Mouse (Mus musculus) embryo, embryonic 11.5 days (tissue): Measurements from ENCODE around the gene H2al1d.
"Not testable (repeated sequence)": the region's sequence is repeated elsewhere in the genome, so short reads cannot be mapped to it uniquely, and the experiment has no call there.

ENCODE experiments used
- DNase-seq: peaks from one replicate; pipeline ENCODE4 v3.0.0-alpha.2; 2012; ENCODE audit warnings: low read depth, low spot score

The H2al1d gene

GRCm38 (mm10) chrX:11308524-11308923, at the start of gene H2al1d:
Gene H2al1d, plus strand, starts transcription at chrX:11308824.
- DNase-seq: not testable (repeated sequence)

DNA sequence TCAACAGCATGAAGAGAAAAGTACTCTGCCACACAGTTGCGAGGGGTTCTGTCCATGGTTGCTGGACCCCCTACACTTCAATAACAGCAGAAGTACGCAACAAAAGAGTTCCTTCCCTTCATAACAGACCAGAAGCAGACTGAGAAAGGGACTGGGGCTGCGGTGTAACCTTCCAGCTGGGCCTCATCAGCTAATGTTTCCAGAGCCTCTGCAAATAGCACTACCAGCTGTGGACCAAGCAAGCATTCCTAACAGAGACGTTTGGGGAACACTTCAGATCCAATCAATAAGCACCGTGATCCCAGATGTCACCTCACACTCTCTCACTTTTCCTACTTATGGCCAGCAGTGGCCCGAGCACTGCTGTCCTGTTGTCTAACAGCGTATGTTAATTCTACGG, 43.7 kb upstream of the H2al1d start:
- DNase-seq: no peak

DNA sequence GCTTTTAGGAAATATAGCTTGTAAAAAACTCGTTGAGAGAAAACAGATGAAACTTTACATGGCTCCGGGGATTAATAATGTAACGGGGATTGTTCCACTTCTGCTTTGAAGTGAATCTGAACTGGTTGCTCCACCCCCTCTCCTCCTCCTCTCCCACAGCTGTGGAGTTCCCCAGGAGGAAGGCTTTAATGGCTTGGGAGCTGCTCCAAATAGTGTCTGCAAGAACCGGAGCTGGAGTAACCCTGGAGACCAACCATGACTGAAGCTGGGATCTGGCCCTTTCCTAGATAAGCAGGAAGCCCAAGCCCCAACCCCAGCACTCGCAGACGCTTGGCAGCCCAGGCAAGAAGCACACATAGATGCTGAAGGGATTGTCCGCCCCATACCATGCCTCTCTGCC, 40.8 kb upstream of the H2al1d start:
- DNase-seq: no peak

DNA sequence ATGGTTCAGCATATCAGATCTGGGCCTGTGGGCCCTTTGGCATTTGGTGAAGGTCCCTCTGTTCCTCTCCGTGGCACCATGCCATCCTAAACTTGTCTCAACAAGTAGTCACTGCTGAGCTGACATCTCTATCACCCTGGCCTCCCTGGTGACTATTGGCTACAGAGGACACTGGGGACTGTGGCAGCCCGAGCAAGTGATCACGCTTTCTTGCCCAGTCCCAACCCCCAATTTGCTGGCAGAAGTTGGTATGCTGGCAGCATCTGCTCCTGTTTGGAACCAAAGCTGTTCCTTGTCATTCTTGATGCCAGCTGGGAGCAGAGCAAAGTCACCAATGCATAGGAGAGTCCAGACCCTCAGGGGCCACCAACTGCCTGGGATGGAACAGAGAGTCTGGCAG, 39.5 kb upstream of the H2al1d start:
- DNase-seq: no peak

DNA sequence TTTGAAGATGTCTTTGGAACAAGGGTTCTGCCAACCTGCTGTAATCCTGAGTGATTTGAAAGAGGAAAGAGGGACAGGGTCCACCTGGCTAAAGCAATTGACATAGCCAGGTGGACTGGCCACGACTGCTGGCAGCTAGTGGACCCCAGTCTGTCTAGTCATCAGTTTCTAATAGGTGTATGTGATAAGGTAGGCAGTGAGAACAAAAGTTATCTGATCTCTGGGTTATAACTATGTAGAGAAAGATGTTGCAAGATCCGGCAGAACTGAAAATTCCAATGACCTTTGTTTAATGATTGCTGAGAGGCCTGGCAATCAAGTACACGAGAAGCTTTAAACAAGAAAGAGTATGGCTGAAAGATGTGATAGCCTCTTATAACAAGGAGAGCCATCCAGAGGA, 35.4 kb upstream of the H2al1d start:
- DNase-seq: no peak

DNA sequence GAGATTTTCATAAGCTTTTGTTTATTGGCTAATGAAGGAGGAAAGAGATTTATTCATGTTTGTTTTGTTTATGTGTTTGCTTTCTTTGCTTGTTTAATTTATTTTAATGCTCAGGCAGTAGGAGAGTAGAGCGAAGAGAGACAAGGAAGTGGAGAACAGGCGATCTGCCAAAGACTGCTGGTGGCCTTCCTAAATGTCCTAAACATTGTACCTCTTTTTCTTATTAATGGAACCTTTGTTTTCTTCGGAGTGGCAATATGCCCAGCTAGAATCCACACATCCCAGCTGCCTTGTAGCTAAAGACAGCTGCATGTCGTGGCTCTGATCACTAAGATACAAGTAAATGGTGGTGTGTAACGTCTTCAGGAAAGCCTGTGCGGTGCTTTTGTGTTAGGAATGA, 31.5 kb upstream of the H2al1d start:
- DNase-seq: no peak

- DNase-seq: no peak
These were observed 27.9 kb upstream of the H2al1d start for GRCm38 (mm10) chrX:11280741-11281140.

- no peak for DNase-seq
These were observed 20.2 kb upstream of the H2al1d start for GRCm38 (mm10) chrX:11288306-11288882.

GRCm38 (mm10) chrX:11289244-11289643, 19.4 kb upstream of the H2al1d start:
- no peak for DNase-seq

GRCm38 (mm10) chrX:11298957-11299356, 9.7 kb upstream of the H2al1d start, which contains the start of gene H2al1a:
Gene H2al1a, plus strand, starts transcription at chrX:11299257.
- not testable (repeated sequence) for DNase-seq

- DNase-seq: not testable (repeated sequence)
These were observed 6.5 kb upstream of the H2al1d start, which contains the start of gene H2al1b for GRCm38 (mm10) chrX:11302132-11302531. Gene H2al1b, plus strand, starts transcription at chrX:11302432.

GRCm38 (mm10) chrX:11305355-11305754, 3.3 kb upstream of the H2al1d start, which contains the start of gene H2al1c:
Gene H2al1c, plus strand, starts transcription at chrX:11305655.
- not testable (repeated sequence) for DNase-seq

DNA sequence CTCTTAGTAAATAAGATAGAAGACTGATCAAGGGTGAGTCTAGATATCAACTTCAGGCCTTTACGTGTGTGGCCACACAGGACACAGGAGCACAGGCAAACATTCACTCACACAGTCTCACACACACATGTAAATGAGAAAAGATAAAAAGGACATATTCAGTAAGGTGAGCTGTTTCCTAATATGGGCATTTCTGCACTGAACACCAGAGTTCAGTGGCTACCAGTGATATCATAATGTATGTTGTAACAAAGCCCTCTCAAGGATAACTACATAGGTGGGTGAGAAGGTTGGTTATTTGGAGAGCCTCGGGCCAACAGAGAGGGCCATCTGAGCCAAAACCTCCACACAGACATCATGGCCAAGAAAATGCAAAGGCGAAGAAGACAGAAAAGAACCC, 3.0 kb downstream of the H2al1d start, which contains the start of gene H2al1e:
TSS of gene H2al1e (plus strand) at position 301 of the 400 bp plus-strand sequence.
- DNase-seq: not testable (repeated sequence)

DNA sequence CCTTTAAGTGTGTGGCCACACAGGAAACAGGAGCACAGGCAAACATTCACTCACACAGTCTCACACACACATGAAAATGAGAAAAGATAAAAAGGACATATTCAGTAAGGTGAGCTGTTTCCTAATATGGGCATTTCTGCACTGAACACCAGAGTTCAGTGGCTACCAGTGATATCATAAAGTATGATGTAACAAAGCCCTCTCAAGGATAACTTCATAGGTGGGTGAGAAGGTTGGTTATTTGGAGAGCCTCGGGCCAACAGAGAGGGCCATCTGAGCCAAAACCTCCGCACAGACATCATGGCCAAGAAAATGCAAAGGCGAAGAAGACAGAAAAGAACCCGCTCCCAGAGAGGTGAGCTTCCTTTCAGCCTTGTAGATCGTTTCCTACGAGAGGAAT, 6.2 kb downstream of the H2al1d start, which contains the start of gene H2al1f:
TSS of gene H2al1f (plus strand) at position 301 of the 400 bp plus-strand sequence.
- not testable (repeated sequence) for DNase-seq

DNA sequence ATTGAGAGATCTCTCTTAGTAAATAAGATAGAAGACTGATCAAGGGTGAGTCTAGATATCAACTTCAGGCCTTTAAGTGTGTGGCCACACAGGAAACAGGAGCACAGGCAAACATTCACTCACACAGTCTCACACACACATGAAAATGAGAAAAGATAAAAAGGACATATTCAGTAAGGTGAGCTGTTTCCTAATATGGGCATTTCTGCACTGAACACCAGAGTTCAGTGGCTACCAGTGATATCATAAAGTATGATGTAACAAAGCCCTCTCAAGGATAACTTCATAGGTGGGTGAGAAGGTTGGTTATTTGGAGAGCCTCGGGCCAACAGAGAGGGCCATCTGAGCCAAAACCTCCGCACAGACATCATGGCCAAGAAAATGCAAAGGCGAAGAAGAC, 9.3 kb downstream of the H2al1d start, which contains the start of gene H2al1g:
TSS of gene H2al1g (plus strand) at position 301 of the 400 bp plus-strand sequence.
- DNase-seq: not testable (repeated sequence)

DNA sequence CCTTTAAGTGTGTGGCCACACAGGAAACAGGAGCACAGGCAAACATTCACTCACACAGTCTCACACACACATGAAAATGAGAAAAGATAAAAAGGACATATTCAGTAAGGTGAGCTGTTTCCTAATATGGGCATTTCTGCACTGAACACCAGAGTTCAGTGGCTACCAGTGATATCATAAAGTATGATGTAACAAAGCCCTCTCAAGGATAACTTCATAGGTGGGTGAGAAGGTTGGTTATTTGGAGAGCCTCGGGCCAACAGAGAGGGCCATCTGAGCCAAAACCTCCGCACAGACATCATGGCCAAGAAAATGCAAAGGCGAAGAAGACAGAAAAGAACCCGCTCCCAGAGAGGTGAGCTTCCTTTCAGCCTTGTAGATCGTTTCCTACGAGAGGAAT, 12.6 kb downstream of the H2al1d start, which contains the start of gene H2al1h:
TSS of gene H2al1h (plus strand) at position 301 of the 400 bp plus-strand sequence.
- not testable (repeated sequence) for DNase-seq

DNA sequence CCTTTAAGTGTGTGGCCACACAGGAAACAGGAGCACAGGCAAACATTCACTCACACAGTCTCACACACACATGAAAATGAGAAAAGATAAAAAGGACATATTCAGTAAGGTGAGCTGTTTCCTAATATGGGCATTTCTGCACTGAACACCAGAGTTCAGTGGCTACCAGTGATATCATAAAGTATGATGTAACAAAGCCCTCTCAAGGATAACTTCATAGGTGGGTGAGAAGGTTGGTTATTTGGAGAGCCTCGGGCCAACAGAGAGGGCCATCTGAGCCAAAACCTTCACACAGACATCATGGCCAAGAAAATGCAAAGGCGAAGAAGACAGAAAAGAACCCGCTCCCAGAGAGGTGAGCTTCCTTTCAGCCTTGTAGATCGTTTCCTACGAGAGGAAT, 15.7 kb downstream of the H2al1d start, which contains the start of gene H2al1i:
TSS of gene H2al1i (plus strand) at position 301 of the 400 bp plus-strand sequence.
- DNase-seq: not testable (repeated sequence)

GRCm38 (mm10) chrX:11327522-11327921, 18.9 kb downstream of the H2al1d start, which contains the start of gene H2al1j:
Gene H2al1j, plus strand, starts transcription at chrX:11327822.
- not testable (repeated sequence) for DNase-seq

DNA sequence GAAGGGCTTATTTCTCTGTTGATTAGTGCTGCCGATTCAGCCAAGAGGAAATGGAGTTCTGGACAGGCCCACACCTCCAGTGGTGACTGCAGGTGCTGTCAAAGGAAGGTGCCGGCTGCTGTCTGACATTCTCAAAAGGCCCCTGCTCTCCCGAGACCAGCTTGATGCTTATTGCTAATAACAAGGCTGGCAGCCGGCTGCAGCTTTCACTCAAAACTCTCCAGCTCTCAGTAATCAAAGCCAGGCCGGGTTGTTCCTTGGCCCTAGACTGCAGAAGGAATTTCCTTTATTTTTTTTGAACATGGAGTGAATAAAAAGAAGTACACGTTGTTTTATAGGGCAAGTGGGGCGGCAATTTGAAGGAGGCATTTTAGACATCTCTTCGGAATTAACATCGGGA, 37.1 kb downstream of the H2al1d start:
- no peak for DNase-seq

DNA sequence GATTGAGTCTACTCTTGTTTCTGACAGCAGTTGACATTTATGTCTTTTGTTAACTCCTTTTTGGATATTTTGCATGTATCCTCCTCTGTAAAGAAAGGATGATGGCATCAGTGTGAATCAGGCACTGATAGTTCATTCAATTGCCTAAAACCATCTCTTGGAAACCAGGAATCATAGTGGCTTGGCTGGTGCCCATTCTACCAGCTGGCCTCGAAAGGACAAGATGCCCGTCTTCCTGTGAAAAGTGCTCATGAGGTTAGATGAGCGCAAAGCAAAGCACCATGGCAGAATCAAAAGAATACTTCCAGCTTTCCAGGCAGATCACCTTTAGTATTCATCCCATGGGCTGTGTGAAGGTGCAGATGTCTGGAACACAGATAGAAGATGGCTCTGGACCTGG, 38.1 kb downstream of the H2al1d start:
- DNase-seq: no peak
